Mouse (Mus musculus) lung, postnatal 10 days (tissue): ENCODE data around the gene Grm4.

Experiments
- DNase-seq: peaks from one replicate; pipeline ENCODE4 v3.0.0; 2021

Grm4 gene

DNA sequence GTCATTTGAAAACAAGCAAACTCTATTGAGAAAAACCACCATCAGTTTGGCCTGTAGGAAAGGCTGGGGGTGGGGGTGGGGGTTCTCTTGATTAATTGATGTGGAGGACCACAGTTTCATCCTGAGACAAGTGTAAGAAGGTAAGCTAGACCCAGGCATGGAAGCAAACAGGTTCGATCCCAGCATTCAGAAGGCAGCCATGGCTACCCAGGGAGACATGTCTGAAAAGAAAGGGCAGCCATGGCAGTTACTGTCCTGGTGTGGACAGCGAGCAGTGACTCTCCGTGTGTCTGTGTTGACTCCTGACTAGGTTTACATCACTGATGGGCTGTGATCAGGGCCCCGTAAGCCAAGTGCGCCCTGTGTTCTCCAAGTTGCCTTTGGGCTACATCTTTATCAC, at the start of gene Grm4:
Gene Grm4 (minus strand): TSS at position 101 of the 400 bp plus-strand sequence.
- no peak for DNase-seq

DNA sequence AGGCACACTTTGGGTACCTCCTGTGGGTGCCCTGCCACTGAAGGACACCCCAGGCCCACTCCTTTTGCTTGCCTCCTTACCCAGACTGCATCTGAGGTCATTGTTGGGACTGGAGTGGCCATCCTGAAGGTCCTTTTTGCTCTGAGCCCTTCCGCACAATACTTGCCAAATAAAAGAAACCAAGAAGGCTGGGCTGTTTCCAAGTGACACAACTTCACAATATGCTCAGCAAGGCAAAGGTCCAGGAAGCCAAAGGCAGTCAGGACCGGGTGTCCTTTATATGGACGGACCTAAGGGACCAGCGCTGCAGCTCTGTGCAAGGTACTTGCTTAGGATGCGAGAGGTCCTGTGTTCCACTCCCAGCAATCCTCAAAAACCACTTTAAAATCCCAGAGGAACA, 47.0 kb upstream of the Grm4 start:
- no peak for DNase-seq

DNA sequence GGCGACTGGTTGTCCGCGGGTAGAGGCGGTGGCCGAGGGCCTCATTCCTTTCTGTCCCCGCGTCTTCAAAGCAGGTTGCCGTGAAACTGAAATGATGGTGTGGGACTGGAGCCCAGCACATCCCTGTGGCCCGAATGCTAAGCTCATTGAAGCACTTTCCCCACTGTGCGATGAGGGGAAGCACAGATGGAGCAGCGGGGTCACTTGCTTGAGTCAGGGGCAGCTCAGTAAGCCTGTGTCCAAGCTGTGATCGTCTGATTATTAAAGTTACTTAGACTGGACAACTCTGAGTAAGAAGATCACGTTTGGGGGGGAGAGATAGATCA, 44.7 kb upstream of the Grm4 start:
- DNase-seq = no peak

DNA sequence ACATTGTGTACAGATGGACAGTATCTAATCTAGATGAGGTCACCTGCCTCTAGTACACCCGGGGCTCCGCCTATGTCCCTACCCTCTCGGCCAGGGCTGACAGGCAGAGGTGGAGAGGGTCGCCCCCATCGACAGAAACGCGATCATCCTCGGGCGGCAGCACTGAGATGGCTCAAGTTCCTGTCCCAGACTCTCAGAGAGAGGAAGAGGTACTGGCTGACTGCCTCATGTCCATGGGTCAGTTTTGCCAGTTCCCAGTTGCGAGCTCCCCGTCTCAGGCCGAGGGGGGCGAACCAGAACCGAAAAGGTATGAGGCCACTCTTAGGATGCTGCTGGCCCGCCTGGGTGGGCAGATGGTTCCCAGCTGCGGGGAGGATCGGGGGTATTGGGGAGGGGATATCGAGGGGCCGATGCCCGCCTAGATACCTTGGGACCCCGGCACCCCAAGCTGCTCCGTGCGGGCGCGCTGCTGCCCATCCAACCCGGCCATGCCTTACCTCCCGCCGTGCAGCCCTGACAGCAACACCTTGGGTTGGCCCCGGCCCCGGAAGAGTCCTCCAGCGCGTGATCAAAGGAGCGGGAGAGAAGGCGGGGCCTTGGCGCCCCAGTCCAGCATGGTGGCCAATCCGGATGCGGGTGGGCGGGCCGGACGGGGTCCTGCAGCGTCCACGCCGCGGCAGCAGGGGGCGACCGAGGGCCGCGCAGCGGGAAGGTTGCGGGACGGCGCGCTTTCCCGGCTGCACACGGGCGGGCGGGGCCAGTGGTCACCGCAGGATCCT, 44.1 kb upstream of the Grm4 start, which contains the start of gene AI413582:
Gene AI413582 (minus strand): TSS at position 594 of the 779 bp plus-strand sequence.
- peak; percentile 97 for DNase-seq

DNA sequence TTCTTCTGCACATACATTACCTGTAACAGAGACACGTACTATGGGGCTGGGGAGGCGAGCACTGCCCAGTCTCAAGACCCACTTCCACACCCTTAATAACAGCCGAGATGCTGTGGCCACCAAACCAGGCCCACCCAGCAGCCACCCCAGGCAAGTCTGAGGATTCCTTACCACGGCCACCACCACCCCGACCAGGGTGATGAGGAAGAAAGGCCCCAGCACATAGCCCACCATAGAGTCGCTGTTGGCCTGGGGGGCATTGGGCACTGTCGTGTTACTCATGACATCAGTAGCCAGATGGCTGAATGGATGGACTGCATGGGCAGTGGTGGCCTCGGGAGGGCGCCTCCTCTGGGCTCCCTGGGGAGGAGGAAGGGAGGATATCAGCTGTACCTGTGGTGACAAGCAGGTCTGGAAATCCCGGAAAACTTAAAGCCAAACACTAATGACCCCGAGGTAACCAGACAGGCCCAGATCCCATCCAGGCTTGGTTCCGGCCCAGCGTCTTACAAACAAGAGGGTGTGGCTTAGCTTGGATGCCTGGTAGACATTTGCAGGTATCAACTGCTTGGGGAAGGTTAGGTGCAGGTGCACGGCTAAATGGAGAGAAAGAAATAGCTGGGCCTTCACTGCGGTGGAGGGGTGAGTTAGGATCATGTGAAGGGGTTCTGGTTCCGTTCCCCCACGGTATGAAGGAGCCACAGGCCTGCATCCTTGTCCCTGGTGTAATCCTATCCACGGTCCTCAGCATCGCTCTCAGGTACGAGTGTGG, 43.4 kb upstream of the Grm4 start:
- no peak for DNase-seq

DNA sequence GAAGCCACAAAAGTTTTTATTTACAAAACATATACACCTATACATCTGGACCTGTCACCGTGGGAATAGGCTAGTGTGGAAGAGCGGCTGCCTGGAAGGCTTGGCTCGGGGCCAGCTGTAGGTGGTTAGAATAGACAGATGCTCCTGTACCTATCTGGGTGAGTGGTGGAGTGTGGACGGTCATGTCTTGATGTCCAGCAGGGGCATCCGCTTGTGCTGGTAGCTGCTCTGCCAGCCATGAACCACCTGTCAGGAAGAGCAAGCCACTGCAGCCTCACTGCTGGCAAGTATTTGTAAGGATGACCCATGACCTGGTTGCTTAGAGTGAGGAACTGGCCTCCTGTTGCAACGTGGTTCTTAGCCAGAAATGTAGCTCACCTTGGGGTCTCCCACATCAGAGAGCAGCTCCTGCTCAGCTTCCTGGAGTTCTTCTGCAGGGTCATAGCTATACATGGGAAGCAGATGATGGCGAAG, 42.6 kb upstream of the Grm4 start:
- no peak for DNase-seq

DNA sequence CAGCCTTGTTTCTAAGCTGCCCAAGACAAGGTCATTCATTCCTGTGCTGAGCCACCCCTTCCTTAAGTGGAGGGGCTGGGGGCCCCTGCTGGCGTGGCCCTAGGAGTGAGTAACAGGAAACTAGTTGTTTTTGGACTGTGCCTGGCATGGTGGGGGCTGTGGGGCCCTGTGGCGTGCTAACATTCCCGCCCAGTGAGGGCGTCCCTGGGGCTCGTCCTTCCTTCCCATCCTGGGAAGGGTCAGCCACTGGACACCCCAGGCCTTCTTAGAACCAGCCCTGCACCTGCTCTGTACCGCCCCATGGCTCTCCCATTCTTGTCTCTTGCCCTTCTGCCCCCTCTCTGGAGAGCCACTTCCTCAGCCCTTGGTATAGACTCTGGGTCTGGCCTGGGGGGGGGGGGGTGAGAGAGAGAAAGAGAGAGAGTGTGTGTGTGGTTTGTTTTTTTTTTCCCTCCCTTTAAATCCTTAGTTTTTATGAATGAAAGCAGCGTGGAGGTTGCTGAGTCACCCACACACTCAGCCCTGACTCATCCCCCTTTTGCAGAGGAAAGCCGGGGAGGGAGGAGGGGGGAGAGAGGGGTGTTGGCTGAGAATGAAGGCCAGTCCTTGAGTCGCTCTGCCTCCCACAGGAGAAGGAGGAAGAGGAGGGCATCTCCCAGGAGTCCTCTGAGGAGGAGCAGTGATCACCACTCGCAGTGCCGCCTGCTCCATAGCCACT, 40.8 kb upstream of the Grm4 start:
- peak; percentile 52 for DNase-seq

DNA sequence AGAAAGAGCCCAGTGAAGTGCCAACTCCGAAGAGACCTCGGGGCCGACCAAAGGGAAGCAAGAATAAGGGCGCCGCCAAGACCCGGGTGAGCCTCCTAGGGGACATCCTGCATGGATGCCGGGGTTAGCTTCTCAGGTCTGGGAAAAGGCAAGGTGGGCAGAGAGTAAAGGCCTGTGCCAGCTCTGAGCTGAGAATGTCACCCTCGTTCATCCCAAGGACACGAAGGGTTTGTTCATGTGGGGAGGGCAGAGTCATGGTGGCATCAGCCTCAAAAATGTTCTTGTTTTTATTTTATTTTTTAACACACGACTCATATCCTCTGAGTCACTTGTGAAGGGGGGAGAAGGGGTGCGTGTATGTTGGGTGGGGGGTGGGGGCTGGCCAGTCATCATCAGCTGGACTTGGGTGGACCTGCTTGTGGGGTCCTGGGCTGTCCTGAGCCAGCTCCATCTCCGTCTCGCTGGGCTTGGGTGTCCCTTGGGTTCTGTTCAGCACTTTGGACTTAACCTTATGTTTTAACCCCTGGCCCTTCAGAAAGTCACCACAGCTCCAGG, 39.8 kb upstream of the Grm4 start:
- no peak for DNase-seq

DNA sequence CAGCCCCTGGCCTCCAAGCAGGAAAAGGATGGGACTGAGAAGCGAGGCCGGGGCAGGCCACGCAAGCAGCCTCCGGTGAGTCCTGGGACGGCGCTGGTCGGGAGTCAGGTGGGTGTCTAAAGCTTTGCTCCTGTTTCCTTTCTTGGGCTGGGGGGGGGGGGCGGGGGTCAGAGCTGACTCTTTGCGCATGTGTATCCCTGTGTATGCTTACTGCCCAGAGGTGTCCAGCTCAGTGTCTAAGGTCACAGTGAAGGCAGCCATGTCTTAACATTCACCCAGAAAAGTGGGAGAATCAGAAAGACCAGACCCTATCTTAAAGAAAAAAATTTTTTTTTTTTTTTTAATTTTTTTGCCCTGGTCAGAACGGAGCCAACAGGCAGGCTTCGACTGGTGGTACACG, 38.4 kb upstream of the Grm4 start:
- no peak for DNase-seq

DNA sequence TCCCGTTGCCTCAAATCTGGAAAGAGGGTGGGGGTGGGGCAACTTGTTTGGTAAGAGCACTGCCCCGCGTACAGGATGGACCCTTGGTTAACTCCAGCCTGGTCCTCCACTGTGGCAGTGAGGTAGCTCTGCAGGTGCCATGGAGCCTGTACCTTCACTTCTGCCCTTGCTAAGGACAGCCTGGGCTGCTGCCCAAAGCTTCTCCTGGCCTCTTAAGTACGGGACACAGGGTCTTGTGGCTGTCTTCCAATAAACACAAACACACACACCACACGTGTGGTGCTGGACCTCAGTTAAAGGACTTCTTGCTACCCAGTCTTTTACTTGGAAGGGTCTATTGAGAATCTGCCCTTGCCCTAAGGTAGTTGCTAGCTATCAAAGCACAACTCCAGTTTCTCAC, 37.6 kb upstream of the Grm4 start:
- DNase-seq = no peak

DNA sequence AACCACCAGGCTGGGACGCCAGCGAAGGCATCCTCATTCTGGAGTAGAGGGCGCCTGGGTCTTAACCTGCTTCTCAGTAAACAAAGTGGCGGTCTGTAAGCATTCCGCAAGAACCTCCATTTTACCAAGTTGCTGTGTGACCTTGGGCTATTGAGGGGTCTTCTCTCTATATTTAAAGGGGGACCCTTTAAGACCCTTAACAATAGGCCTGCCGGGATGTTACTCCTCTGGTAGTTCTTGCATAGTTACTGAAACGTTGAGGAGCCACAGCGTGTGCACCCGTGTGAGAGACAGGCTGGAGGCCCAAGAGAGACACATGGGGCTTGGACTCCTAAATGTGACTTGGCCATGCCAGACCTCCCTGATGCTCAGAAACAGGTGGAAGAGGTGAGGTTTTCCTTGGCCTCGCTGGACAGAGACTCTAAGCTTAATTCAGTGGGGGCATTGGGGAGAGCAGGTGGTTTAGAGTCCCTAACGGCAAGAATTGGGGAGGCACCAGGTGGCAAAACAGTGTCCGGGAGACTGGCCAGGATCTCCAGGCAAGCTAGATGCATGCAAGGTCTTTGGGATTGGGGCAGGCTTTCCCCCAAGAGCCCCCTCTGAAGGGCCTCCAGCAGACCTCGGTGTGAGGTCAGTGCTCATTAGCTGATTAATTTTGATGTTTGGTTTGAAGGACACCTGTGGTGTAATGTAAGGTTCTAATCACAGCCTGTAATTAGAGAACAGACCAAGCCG, 36.9 kb upstream of the Grm4 start:
- DNase-seq = no peak

DNA sequence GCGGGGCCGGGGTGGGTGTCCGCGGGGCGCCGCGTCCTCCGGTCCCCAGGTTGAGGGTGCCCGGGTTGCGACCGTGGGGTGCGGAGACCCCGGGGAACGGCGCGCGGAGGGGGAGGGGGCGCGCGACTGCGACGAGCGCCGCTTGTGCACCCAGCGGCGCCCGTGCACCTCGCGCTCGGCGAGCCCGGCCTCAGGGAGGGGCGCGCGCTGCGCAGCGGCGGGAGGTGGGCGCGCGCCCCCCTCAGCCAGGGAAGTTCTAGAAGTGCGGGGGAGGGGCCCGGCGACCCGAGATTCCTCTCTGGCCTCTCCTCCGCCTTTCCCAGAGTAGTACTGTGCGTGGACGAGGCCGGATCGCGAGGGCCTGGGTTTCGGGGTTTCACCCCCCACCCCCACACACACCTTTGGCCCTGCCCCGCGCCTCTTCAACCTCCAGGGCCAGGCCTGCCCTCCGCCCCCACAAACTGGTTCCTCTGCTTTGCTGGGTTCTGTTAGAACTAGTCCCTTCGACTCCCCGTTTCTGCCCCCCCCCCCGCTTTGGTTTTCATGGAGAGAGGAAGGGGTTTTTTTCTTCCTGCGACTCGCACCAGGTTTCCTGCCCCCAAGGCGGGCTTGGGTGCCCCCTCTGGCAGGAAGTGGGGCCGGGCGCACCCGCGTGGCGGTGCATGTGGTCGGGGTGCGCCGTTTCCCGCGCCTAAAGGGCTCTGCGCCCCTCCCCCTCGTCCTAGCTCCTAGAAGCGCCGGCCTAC, 36.2 kb upstream of the Grm4 start:
- peak; percentile 69 for DNase-seq

DNA sequence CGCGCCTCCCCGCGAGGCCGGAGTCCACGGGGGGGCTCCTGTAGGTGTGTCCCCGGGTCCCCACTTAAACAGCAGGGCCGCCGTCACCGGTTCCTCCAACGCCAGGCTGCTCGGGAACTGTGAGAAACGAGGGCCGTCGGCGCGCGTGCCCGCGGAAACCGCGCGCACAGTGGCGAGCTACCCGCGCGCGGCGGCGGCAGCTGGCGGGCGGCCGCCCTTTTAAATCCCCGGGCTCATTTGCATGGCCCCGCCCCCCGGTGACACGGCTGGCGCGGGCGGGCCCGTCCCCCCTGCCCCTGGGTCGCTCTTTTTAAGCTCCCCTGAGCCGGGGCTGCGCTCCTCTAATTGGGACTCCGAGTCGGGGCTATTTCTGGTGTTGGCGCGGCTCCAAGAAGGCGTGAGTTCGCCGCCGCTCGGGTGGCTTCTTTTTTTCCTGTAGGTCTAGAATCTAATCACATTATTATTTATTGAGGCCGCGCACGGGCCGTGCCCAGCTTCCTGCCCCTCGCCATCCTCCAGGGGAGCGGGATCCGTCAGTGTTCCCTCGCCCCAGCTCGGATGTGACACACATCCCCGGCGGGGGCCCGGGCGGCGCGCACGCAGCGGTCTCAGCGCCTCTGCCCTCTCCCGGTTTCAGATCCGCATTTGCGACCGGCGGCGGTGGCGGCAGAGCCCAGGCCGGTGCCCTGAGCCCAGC, 35.3 kb upstream of the Grm4 start, which contains the start of gene Hmga1:
Gene Hmga1 (plus strand): TSS at position 183 of the 697 bp plus-strand sequence.
- peak; percentile 88 for DNase-seq

DNA sequence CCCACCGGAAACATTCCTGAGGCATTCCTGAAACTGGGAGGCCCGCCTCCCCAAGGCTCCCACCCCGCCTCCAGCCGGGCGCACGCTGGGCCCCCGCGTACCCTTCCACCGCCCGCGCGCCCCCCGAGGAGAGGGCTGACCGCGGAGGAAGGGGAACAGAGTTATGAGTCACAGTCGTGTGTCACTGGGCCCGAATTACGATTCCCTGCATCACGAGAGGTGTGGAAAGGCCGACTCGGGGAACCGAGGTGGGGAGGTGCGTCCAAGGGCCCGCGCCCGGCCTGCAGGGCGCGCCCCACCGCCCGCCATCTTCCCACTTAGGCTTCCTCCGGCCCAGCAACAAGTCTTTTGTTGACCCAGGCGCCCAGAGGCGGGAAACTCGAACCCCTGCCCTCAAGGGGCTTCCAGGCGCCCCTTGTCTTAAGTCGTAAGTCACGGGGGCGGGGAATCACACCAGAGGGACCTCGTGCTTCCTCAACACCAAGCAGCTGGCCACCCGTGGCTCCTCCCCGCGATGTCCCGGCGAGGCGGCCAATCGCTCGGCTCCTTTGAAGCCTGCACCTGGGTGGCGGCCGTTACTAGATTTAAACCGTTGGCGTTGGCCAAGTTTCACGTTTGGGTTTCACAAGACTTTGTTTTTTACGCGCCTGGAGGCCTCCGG, 34.4 kb upstream of the Grm4 start:
- DNase-seq = peak; percentile 86

DNA sequence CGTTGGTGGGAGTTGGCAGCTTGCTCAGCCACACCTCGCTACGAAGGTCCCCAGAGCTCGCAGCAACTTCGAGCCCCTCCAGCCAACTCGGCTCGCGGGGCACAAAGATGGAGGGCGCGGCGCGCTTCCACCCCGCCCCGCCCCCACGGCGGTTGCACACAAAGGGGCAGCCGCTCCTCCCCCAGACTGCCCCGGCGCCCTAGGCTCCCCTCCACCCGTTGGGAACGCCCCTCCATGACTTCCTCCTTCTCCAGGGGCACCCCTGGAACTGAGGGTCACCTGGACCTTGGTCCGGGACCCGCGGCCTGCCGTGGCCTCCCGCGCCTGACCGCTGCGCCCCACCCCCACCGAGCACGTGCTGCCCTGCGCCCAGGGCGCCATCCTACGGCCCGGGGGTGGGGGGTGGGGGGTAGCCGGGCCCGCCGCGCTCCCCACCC, 33.9 kb upstream of the Grm4 start:
- peak; percentile 61 for DNase-seq

DNA sequence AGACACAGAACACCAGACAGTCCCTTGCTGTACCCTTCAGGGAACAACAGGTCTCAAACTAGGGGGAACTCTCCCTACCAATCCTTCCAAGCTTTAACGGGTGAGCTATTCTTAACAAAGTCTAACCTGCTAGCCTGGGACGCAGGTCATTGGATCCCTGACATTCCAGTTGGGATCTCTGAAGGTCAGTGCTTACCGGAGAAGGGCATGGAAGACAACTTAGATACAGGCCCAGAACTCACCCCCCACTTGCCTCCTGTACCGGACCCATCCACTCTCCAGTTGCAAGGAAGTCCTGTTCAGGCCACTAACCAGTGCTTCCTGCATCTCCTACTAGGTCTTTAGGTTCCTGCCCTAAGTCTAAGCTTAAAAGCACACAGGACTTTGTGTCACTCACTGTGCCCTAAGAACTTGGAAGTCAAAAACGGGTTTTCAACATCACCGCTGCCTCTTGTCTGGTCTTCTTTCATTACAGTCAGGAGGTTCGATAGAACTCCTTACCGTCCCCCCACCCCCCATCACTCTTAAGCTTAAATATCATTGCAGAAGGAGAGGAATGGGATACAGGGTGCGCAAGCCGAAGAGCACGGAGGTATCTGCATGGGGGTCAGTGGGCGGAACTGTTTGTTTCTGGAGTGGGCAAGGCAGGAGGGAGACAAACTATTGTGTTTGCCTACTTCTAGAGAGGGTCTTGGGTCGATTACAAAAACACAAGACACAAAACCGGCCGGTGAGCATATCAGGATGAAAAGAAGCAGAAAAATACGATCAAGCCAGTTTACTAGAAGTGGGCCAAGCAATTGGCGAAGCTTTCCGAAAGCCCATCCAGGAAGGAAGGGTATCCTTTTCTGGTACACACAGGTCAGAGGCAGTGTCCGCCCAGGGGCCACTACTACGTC, 33.1 kb upstream of the Grm4 start:
- DNase-seq = no peak

DNA sequence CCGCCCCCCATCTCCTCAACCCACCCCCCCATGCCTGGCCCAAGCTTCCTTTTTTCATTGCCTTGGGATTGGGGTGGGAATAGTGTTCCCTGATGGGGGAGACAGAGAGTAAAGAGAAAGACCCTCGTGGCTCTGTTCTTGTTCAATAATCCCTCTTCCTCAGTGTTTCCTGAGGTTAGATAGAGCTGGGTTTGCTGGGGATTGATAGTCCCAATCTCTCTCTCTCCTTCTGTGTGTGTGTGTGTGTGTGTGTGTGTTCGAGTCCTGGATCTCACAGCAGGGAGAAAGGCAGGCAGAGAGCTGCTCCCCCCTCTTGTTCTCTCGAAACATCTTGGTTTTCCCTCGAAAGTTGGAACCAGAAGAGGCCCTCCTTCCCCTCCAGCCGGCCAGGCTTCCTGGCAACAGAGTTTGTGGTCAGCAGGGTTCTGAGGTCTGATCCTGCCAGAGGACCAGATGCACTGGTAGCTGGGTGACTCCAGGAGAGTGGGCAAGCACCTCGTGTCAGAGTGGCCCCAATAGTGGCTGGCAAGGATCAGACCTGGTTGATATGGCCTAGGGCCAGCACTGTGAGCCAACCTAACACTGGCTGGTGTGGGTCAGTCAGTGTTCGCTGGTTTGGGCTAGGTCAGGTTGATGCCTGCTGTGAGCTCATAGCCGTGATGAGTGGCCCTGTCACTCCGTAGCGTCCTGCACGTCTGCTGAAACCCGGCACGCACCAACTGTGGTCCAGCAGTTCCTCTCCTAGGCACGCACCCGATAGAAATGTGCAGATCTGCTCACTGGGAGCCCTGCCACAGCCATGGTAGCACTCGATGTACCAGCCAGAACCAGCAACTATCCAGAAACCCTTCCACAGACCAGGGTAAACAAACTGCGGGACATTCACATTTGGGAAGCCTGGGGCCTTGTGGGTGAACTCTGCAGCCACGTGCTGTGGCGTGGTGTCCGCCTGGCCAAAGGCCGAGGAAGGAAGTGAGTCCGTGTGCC, 31.3 kb upstream of the Grm4 start:
- DNase-seq = no peak

DNA sequence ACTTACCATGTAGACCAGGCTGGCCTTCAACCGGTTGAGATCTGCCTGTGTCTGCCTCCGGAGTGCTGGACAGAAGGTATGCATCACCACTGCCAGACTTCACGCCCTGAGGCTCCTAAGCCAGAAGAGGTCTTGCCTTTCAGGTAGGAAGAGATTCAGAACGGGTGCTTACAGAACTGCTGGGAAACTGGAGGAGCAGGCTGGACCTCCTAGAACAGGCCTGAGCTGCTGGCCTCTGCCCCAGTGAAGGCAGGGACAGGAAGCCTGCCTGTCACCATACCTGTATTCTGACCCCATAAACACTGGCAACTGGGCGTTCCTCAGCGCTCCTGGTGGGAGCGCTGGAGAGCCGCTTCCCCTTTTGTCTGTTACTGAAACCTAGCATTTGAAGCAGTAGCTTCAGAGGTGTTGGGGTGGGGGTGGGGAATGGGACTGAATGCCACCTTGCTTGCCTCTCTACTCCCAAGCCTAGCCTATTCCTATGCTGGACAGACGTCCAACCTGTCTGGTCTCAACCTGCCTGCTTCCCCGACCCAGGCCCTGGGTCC, 30.3 kb upstream of the Grm4 start:
- no peak for DNase-seq
